Mouse (Mus musculus) spleen, adult 2 months (tissue): ENCODE measurements around the gene Melk.

Source experiments
- CTCF ChIP-seq: fragments of 200-500 bp; IDR thresholded peaks from 2 replicates; pipeline ENCODE4 v1.5.1; 2011; ENCODE audit warnings: mild to moderate bottlenecking, inconsistent platforms; ENCODE audit not compliant: insufficient read depth, insufficient read length, insufficient replicate concordance; ENCODE audit errors: extremely low read depth
- POLR2A ChIP-seq: fragments of 200-500 bp; IDR thresholded peaks from 2 replicates; pipeline ENCODE4 v1.6.1; 2011; ENCODE audit warnings: low read depth, low read length, inconsistent platforms

- TF ChIP-seq CTCF = no peak
- TF ChIP-seq POLR2A = no peak
These were observed 33.2 kb upstream of the Melk start for GRCm38 (mm10) chr4:44267437-44267836.
